Mouse (Mus musculus) cerebellum, adult 11-12 months (tissue): Measurements from ENCODE around the gene Pou2f1.

Experiments
- DNase-seq: peaks from one replicate; pipeline ENCODE4 v3.0.0; 2022

Pou2f1 gene

GRCm38 (mm10) chr1:165874645-165875044 lies 127.8 kb downstream of the Pou2f1 start:
- DNase-seq, result no peak

- DNase-seq, result no peak
These were observed 133.8 kb downstream of the Pou2f1 start for GRCm38 (mm10) chr1:165868659-165869058.

GRCm38 (mm10) chr1:165866630-165867280 lies 135.7 kb downstream of the Pou2f1 start:
- DNase-seq, result no peak

GRCm38 (mm10) chr1:165864864-165865795 lies 137.3 kb downstream of the Pou2f1 start:
- DNase-seq, result no peak

GRCm38 (mm10) chr1:165862059-165862458 lies 140.4 kb downstream of the Pou2f1 start:
- no peak for DNase-seq

GRCm38 (mm10) chr1:165861235-165861609 lies 141.3 kb downstream of the Pou2f1 start:
- no peak for DNase-seq

- DNase-seq, result no peak
These were observed 141.9 kb downstream of the Pou2f1 start for GRCm38 (mm10) chr1:165860373-165861234.

- no peak for DNase-seq
These were observed 144.1 kb downstream of the Pou2f1 start for GRCm38 (mm10) chr1:165858356-165858755.

GRCm38 (mm10) chr1:165857279-165857678 lies 145.2 kb downstream of the Pou2f1 start:
- no peak for DNase-seq

- DNase-seq, result no peak
These were observed 146.5 kb downstream of the Pou2f1 start for GRCm38 (mm10) chr1:165855759-165856545.

GRCm38 (mm10) chr1:165853729-165854420 lies 148.6 kb downstream of the Pou2f1 start:
- peak; percentile 41 for DNase-seq

- DNase-seq, result no peak
These were observed 149.3 kb downstream of the Pou2f1 start for GRCm38 (mm10) chr1:165853131-165853721.

- no peak for DNase-seq
These were observed 150.3 kb downstream of the Pou2f1 start for GRCm38 (mm10) chr1:165852131-165852530.

- DNase-seq, result no peak
These were observed 152.7 kb downstream of the Pou2f1 start for GRCm38 (mm10) chr1:165849458-165850445.

- DNase-seq, result no peak
These were observed 153.6 kb downstream of the Pou2f1 start for GRCm38 (mm10) chr1:165848881-165849280.

- DNase-seq, result no peak
These were observed 154.1 kb downstream of the Pou2f1 start for GRCm38 (mm10) chr1:165848417-165848816.

GRCm38 (mm10) chr1:165845366-165845765 lies 157.1 kb downstream of the Pou2f1 start:
- DNase-seq, result no peak

GRCm38 (mm10) chr1:165844956-165845355 lies 157.5 kb downstream of the Pou2f1 start:
- no peak for DNase-seq

GRCm38 (mm10) chr1:165844466-165844951 lies 158.0 kb downstream of the Pou2f1 start:
- no peak for DNase-seq

- DNase-seq, result no peak
These were observed 158.9 kb downstream of the Pou2f1 start for GRCm38 (mm10) chr1:165843586-165843985.
